Mouse (Mus musculus): ENCODE measurements at regions not wholly inside any gene's neighbourhood (a gene's known extent, or its start where the extent isn't known, plus 50 kb on each side); places are given as distances from the start of the nearest gene placed in this dataset.

- no peak for TF ChIP-seq TAL1 (IDR thresholded peaks at IDR 0.05; ENCODE audit: low read length)
- no peak for TF ChIP-seq GATA1 (IDR thresholded peaks at IDR 0.05; ENCODE audit: low read length)
These were observed 51.2 kb upstream of the Rap1b start for GRCm38 (mm10) chr10:117896911-117897643.

Data from erythroblast, embryonic 14.5 days (primary cell).